Mouse (Mus musculus) NIH3T3 (cell line): Measurements from ENCODE around the gene Pip5k1c.

Source experiments
- DNase-seq: peaks from one replicate; pipeline ENCODE4 v3.0.0-alpha.2; 2012; ENCODE audit warnings: low read depth

Pip5k1c gene

GRCm38 (mm10) chr10:81349961-81350350 is 57.2 kb downstream of the Pip5k1c start:
- DNase-seq = no peak

GRCm38 (mm10) chr10:81350351-81351063 is 57.7 kb downstream of the Pip5k1c start, which contains the start of gene Hmg20b:
Hmg20b (minus strand) TSS chr10:81350480.
- DNase-seq = peak; percentile 100

- peak; percentile 62 for DNase-seq
Observed at GRCm38 (mm10) chr10:81351678-81352291, 59.0 kb downstream of the Pip5k1c start.

GRCm38 (mm10) chr10:81354738-81355477 is 62.1 kb downstream of the Pip5k1c start:
- peak; percentile 69 for DNase-seq

GRCm38 (mm10) chr10:81355533-81355932 is 62.8 kb downstream of the Pip5k1c start:
- DNase-seq = no peak

- DNase-seq = no peak
Observed at GRCm38 (mm10) chr10:81356352-81356990, 63.7 kb downstream of the Pip5k1c start.

GRCm38 (mm10) chr10:81356991-81357844 is 64.5 kb downstream of the Pip5k1c start, which contains the start of gene Mfsd12:
Mfsd12 (plus strand) TSS chr10:81357491.
- peak; percentile 97 for DNase-seq

- DNase-seq = no peak
Observed at GRCm38 (mm10) chr10:81358209-81358608, 65.4 kb downstream of the Pip5k1c start.

GRCm38 (mm10) chr10:81358841-81359240 is 66.1 kb downstream of the Pip5k1c start:
- peak; percentile 19 for DNase-seq

GRCm38 (mm10) chr10:81360721-81361120 is 68.0 kb downstream of the Pip5k1c start:
- peak; percentile 27 for DNase-seq

- peak; percentile 20 for DNase-seq
Observed at GRCm38 (mm10) chr10:81362336-81362949, 69.7 kb downstream of the Pip5k1c start.

- DNase-seq = no peak
Observed at GRCm38 (mm10) chr10:81363436-81364346, 70.9 kb downstream of the Pip5k1c start.

GRCm38 (mm10) chr10:81364666-81365065 is 71.9 kb downstream of the Pip5k1c start:
- DNase-seq = no peak

GRCm38 (mm10) chr10:81365073-81365472 is 72.3 kb downstream of the Pip5k1c start:
- peak; percentile 13 for DNase-seq

- peak; percentile 15 for DNase-seq
Observed at GRCm38 (mm10) chr10:81365672-81366476, 73.1 kb downstream of the Pip5k1c start, which contains the start of gene 4930404N11Rik. 4930404N11Rik (minus strand) TSS chr10:81365816.

- DNase-seq = no peak
Observed at GRCm38 (mm10) chr10:81366477-81367206, 73.9 kb downstream of the Pip5k1c start.

- DNase-seq = no peak
Observed at GRCm38 (mm10) chr10:81367207-81367495, 74.4 kb downstream of the Pip5k1c start.
